8 mouse cellular contexts compared by ENCODE assay signal in the genomic region with DNA sequence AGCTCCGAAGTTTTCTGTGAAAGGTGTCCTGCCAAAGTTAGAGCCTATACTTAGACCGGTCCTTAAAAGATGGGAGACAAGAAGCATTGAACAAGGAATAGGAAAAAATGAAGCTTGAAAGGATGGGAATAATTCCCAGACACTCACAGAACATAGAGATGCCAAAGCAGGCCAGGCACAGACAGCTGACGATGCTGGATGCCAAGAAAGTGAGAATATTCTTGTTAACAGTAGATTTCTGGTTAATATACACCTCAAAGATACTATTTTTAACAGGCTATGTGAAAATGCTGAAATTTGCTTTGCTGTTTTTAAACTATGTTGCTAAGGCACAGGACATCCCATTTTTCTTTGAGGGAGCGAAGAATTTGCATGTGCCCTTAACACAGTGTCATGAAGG.
"Had no signal": no experiment of that assay in that cellular context is flagged by ENCODE, and none has a peak within 500 bp of the region (broad histone marks: within the 10 kb centered on the region; RNA-seq: fewer than 3 reads in every experiment).

No protein-coding gene starts in this region.

- DNase-seq: kidney, postnatal 14 days; lung, adult 2 months; lung, postnatal 36 days; right cerebral cortex, postnatal 14 days; thymus, postnatal 36 days had no signal

- ATAC-seq: intestine, embryonic 15.5 days; lung, postnatal 0 days; midbrain, embryonic 13.5 days had no signal
